Mouse (Mus musculus) MEL (cell line): Measurements from ENCODE around the gene Scfd2.

ENCODE experiments used
- BHLHE40 ChIP-seq: IDR thresholded peaks from 2 replicates; pipeline ENCODE4 v1.6.1; 2012; ENCODE audit warnings: low read depth, mild to moderate bottlenecking, inconsistent platforms, low read length, improper control_type of control experiment, borderline replicate concordance
- CHD1 ChIP-seq: IDR thresholded peaks from 2 replicates; pipeline ENCODE4 v1.6.1; 2012; ENCODE audit warnings: low read depth, mild to moderate bottlenecking, inconsistent platforms, low read length, improper control_type of control experiment
- CHD2 ChIP-seq: IDR thresholded peaks from 2 replicates; pipeline ENCODE4 v1.6.1; 2011; ENCODE audit warnings: low read length, improper control_type of control experiment
- CTCF ChIP-seq, 3 experiments: IDR thresholded peaks in 2 of 3; conservative IDR thresholded peaks in 1 of 3; 2 replicates each; pipeline ENCODE4 v1.5.1; 2011 to 2012; ENCODE audit warnings: low read length in 3 of 3, low read depth in 2 of 3, mild to moderate bottlenecking in 2 of 3, improper control_type of control experiment in 1 of 3, inconsistent platforms in 1 of 3, mixed read lengths in 1 of 3, moderate library complexity in 1 of 3; ENCODE audit not compliant: control insufficient read depth in 1 of 3, insufficient read depth in 1 of 3, poor library complexity in 1 of 3, severe bottlenecking in 1 of 3
- E2F4 ChIP-seq: IDR thresholded peaks from 2 replicates; pipeline ENCODE4 v1.6.1; 2011; ENCODE audit warnings: low read depth, low read length, improper control_type of control experiment, borderline replicate concordance
- EP300 ChIP-seq, 2 experiments: IDR thresholded peaks; 2 replicates each; pipeline ENCODE4 v1.6.1; 2011; ENCODE audit warnings: improper control_type of control experiment in 2 of 2, low read length in 2 of 2, low read depth in 1 of 2, mild to moderate bottlenecking in 1 of 2
- KAT2A ChIP-seq: conservative IDR thresholded peaks from 2 replicates; pipeline ENCODE4 v1.6.1; 2012; ENCODE audit warnings: low read depth, low read length, improper control_type of control experiment, inconsistent platforms
- MAFK ChIP-seq: IDR thresholded peaks from 2 replicates; pipeline ENCODE4 v1.6.1; 2011; ENCODE audit warnings: low read depth, mild to moderate bottlenecking, low read length, improper control_type of control experiment, borderline replicate concordance
- MAX ChIP-seq: IDR thresholded peaks from 2 replicates; pipeline ENCODE4 v1.6.1; 2011; ENCODE audit warnings: low read length, improper control_type of control experiment
- NRF1 ChIP-seq: IDR thresholded peaks from 2 replicates; pipeline ENCODE4 v1.6.1; 2014; ENCODE audit warnings: low read depth, mild to moderate bottlenecking, inconsistent platforms, low read length, improper control_type of control experiment, moderate library complexity; ENCODE audit not compliant: poor library complexity, insufficient read depth, severe bottlenecking
- POLR2A ChIP-seq, 2 experiments: IDR thresholded peaks; 2 replicates each; pipeline ENCODE4 v1.6.1; 2011 to 2012; ENCODE audit warnings: low read length in 2 of 2, mild to moderate bottlenecking in 2 of 2, control low read depth in 1 of 2, improper control_type of control experiment in 1 of 2, low read depth in 1 of 2, moderate library complexity in 1 of 2; ENCODE audit not compliant: control insufficient read depth in 1 of 2, insufficient read depth in 1 of 2, poor library complexity in 1 of 2
- RAD21 ChIP-seq: IDR thresholded peaks from 2 replicates; pipeline ENCODE4 v1.6.1; 2011; ENCODE audit warnings: mild to moderate bottlenecking, low read depth, low read length, improper control_type of control experiment
- ZKSCAN1 ChIP-seq: IDR thresholded peaks from 2 replicates; pipeline ENCODE4 v1.6.1; 2012; ENCODE audit warnings: low read depth, mild to moderate bottlenecking, inconsistent platforms, low read length, improper control_type of control experiment, moderate library complexity

DNA sequence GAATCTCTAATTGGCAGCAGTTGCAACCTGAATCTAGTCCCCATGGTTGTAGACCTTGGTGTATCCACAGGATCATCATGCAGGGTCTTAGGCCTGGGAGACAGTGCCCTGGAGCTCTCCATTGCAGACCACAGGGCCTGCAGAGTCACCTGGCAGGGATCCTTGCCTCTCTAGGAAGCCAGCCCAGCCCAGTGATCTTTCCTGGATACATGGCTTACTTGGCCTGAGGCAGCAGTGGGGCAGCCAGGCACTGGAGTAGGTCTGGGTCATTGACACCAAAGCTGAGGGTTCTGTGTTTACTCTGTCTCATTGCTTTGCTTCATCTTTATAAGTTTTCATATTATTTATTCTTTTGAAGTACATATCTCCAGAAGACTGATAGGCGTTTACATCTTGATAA is 29.6 kb upstream of the Scfd2 start:
- TF ChIP-seq E2F4, result no peak
- TF ChIP-seq EP300 (IDR thresholded peaks at IDR 0.05; ENCODE audit: low read depth in 1 of 2, low read length in 2 of 2), result no peak
- TF ChIP-seq CTCF (IDR thresholded peaks at IDR 0.05 in 2 of 3, conservative IDR thresholded peaks at IDR 0.05 in 1 of 3; ENCODE audit: control insufficient read depth in 1 of 3, insufficient read depth in 1 of 3, low read depth in 2 of 3, low read length in 3 of 3, poor library complexity in 1 of 3, severe bottlenecking in 1 of 3), result no peak
- no peak for TF ChIP-seq CHD2
- TF ChIP-seq CHD1, result no peak
- TF ChIP-seq POLR2A (IDR thresholded peaks at IDR 0.05; ENCODE audit: control insufficient read depth in 1 of 2, insufficient read depth in 1 of 2, low read depth in 1 of 2, low read length in 2 of 2, poor library complexity in 1 of 2), result no peak
- no peak for TF ChIP-seq MAFK
- no peak for TF ChIP-seq ZKSCAN1
- no peak for TF ChIP-seq KAT2A
- TF ChIP-seq RAD21, result no peak
- no peak for TF ChIP-seq MAX
- no peak for TF ChIP-seq BHLHE40
- no peak for TF ChIP-seq NRF1
